ENCODE assay signal across 7 mouse cellular contexts in genomic region chr2:178415150-178415448, GRCm38 (mm10). TPM values are rescaled to one million over a fixed set of nuclear protein-coding genes. Genes with fewer than 3 reads are reported as not detected.
A peak's percentile ranks its signal among the peaks of the same experiment; 100 is the strongest.
DNase-seq lines count a peak whose midpoint lies in the region; ATAC-seq and TF ChIP-seq lines count a peak whose summit lies in the region.

No protein-coding gene starts in this region.

- H3K4me1 ChIP-seq in lung, embryonic 14.5 days (ENCODE audit: insufficient read depth): peaks cover 16% of the 10 kb centered on the region
- peaks cover 18% of the 10 kb centered on the region for H3K4me1 ChIP-seq in forebrain, embryonic 13.5 days
- H3K4me1 ChIP-seq in limb, embryonic 10.5 days: peaks cover 42% of the 10 kb centered on the region
- H3K4me1 ChIP-seq in olfactory bulb, adult 2 months (ENCODE audit: control insufficient read depth, insufficient read depth, low read length): peaks cover 21% of the 10 kb centered on the region

- no peak overlapping the region for H3K27ac ChIP-seq in lung, embryonic 14.5 days (ENCODE audit: low read depth)
- H3K27ac ChIP-seq in forebrain, embryonic 13.5 days: 0 out of 2 replicates have a peak overlapping the region, but pooled peaks have one; percentile 6
- H3K27ac ChIP-seq in limb, embryonic 10.5 days: peak overlapping the region; percentile 85; the same call in 1 of the 2 replicates
- no peak overlapping the region for H3K27ac ChIP-seq in olfactory bulb, adult 2 months (ENCODE audit: insufficient read depth, low read depth, low read length)

- peaks cover 11% of the 10 kb centered on the region; the same call in 1 of the 2 replicates for H3K27me3 ChIP-seq in lung, embryonic 14.5 days (ENCODE audit: insufficient read depth, low read length)
- H3K27me3 ChIP-seq in forebrain, embryonic 13.5 days: peaks cover 23% of the 10 kb centered on the region
- H3K27me3 ChIP-seq in limb, embryonic 10.5 days (ENCODE audit: low read depth, poor library complexity, severe bottlenecking): peaks cover 27% of the 10 kb centered on the region

- no peaks in the 10 kb centered on the region for H3K9me3 ChIP-seq in lung, embryonic 14.5 days (ENCODE audit: low read depth, low read length)
- H3K9me3 ChIP-seq in forebrain, embryonic 13.5 days (replicated peaks): no peaks in the 10 kb centered on the region
- H3K9me3 ChIP-seq in limb, embryonic 10.5 days (replicated peaks): no peaks in the 10 kb centered on the region

- peak overlapping the region; percentile 62 for H3K4me3 ChIP-seq in lung, embryonic 14.5 days (ENCODE audit: low read depth, low read length)
- peak overlapping the region; percentile 64 for H3K4me3 ChIP-seq in forebrain, embryonic 13.5 days
- peak overlapping the region; percentile 86 for H3K4me3 ChIP-seq in limb, embryonic 10.5 days
- H3K4me3 ChIP-seq in olfactory bulb, adult 2 months (ENCODE audit: insufficient read depth, low read depth, low read length): peak overlapping the region; percentile 62; the same call in 1 of the 2 replicates

- H3K9ac ChIP-seq in lung, embryonic 14.5 days: no peak overlapping the region
- H3K9ac ChIP-seq in forebrain, embryonic 13.5 days: peak overlapping the region; percentile 64

- no peak for ATAC-seq in lung, embryonic 14.5 days (ENCODE audit: insufficient read depth)
- ATAC-seq in forebrain, embryonic 13.5 days: no peak

- H3K4me2 ChIP-seq in lung, embryonic 14.5 days: peak overlapping the region; percentile 97
- peak overlapping the region; percentile 98 for H3K4me2 ChIP-seq in forebrain, embryonic 13.5 days

- H3K36me3 ChIP-seq in lung, embryonic 14.5 days (ENCODE audit: insufficient read depth): no peaks in the 10 kb centered on the region
- no peaks in the 10 kb centered on the region for H3K36me3 ChIP-seq in forebrain, embryonic 13.5 days (ENCODE audit: poor library complexity, severe bottlenecking)
- peaks cover 14% of the 10 kb centered on the region for H3K36me3 ChIP-seq in limb, embryonic 10.5 days

- no peak for TF ChIP-seq CTCF in lung, embryonic 14.5 days (IDR thresholded peaks at IDR 0.05; ENCODE audit: low read depth)
- TF ChIP-seq CTCF in olfactory bulb, adult 2 months (IDR thresholded peaks at IDR 0.05; ENCODE audit: insufficient read depth, low read depth, low read length): no peak

- no peak for TF ChIP-seq POLR2A in olfactory bulb, adult 2 months (IDR thresholded peaks at IDR 0.05; ENCODE audit: insufficient read depth, low read depth, low read length)

- no peak for DNase-seq in lung, embryonic 14.5 days
- DNase-seq in lung, postnatal 4 days: no peak
- DNase-seq in limb, embryonic 10.5 days (ENCODE audit: low spot score): no peak
- DNase-seq in right cerebral cortex, postnatal 25 days: no peak
- DNase-seq in ovary, adult 18-20 months (ENCODE audit: low spot score): no peak

- 23% methylated on average over 3 of the region's 3 CpGs for WGBS in lung, embryonic 14.5 days
- WGBS in forebrain, embryonic 13.5 days: 33% methylated on average over 3 of the region's 3 CpGs
- WGBS in limb, embryonic 10.5 days: 40% methylated on average over 3 of the region's 3 CpGs
- WGBS in olfactory bulb, adult 2 months: 24% methylated on average over 3 of the region's 3 CpGs

RNA-seq across cellular contexts. Expression of gene Fam217b, which starts 0.8 kb away (rescaled TPM):
- polyA plus RNA-seq in lung, embryonic 14.5 days (2014; fragmentation: Nextera tagmentation; extraction: Ambion mirVana): 3.2 and 3.4 TPM in 2 replicates
- 1.9 and 3.1 TPM in 2 replicates for polyA plus RNA-seq in forebrain, embryonic 13.5 days (2015; fragmentation: Nextera tagmentation; extraction: Ambion mirVana)
- polyA plus RNA-seq in limb, embryonic 10.5 days (2016; fragmentation: Nextera tagmentation; extraction: Ambion mirVana): 3.9 and 5.4 TPM in 2 replicates
- polyA plus RNA-seq in olfactory bulb, adult 2 months (2012; ENCODE audit: insufficient read depth, insufficient read length, low replicate concordance, missing spikeins): not detected in 2 replicates

RNA-seq across cellular contexts. Expression of gene Ppp1r3d, which starts 0.8 kb away (rescaled TPM):
- 2.1 and 3.0 TPM in 2 replicates for polyA plus RNA-seq in lung, embryonic 14.5 days (2014; fragmentation: Nextera tagmentation; extraction: Ambion mirVana)
- polyA plus RNA-seq in forebrain, embryonic 13.5 days (2015; fragmentation: Nextera tagmentation; extraction: Ambion mirVana): 0.68 and 0.74 TPM in 2 replicates
- polyA plus RNA-seq in limb, embryonic 10.5 days (2016; fragmentation: Nextera tagmentation; extraction: Ambion mirVana): 1.6 and 2.3 TPM in 2 replicates
- polyA plus RNA-seq in olfactory bulb, adult 2 months (2012; ENCODE audit: insufficient read depth, insufficient read length, low replicate concordance, missing spikeins): not detected in 2 replicates

RNA-seq across cellular contexts. Expression of gene Sycp2, which starts 7.6 kb away (rescaled TPM):
- polyA plus RNA-seq in lung, embryonic 14.5 days (2014; fragmentation: Nextera tagmentation; extraction: Ambion mirVana): 0.08 and 0.20 TPM in 2 replicates
- 0.22 and 0.38 TPM in 2 replicates for polyA plus RNA-seq in forebrain, embryonic 13.5 days (2015; fragmentation: Nextera tagmentation; extraction: Ambion mirVana)
- 0.04 and 0.09 TPM in 2 replicates for polyA plus RNA-seq in limb, embryonic 10.5 days (2016; fragmentation: Nextera tagmentation; extraction: Ambion mirVana)
- not detected in 2 replicates for polyA plus RNA-seq in olfactory bulb, adult 2 months (2012; ENCODE audit: insufficient read depth, insufficient read length, low replicate concordance, missing spikeins)

RNA-seq across cellular contexts. Expression of gene Cdh26, which starts 15.2 kb away (rescaled TPM):
- 0.07 TPM in 1 of 2 replicates, not detected in the other for polyA plus RNA-seq in lung, embryonic 14.5 days (2014; fragmentation: Nextera tagmentation; extraction: Ambion mirVana)
- polyA plus RNA-seq in forebrain, embryonic 13.5 days (2015; fragmentation: Nextera tagmentation; extraction: Ambion mirVana): 0.06 TPM in 1 of 2 replicates, not detected in the other
- 0.50 and 0.69 TPM in 2 replicates for polyA plus RNA-seq in limb, embryonic 10.5 days (2016; fragmentation: Nextera tagmentation; extraction: Ambion mirVana)
- polyA plus RNA-seq in olfactory bulb, adult 2 months (2012; ENCODE audit: insufficient read depth, insufficient read length, low replicate concordance, missing spikeins): not detected in 2 replicates

Comparison
In these comparisons a context has a peak if more than half of its experiments do, and no peak if none do; other contexts are left out.
1. H3K27ac ChIP-seq: peak in forebrain, embryonic 13.5 days (single experiment) and limb, embryonic 10.5 days (single experiment); none in lung, embryonic 14.5 days (single experiment) and olfactory bulb, adult 2 months (single experiment).
2. Peak in every context shown above with its lines, with median percentiles within 50 percentile points of each other: H3K4me3 ChIP-seq.